Mouse (Mus musculus) liver, embryonic 14.5 days (tissue): ENCODE results near the gene Fzd7. TPM values are rescaled to one million over a fixed set of nuclear protein-coding genes. Genes with fewer than 3 reads are reported as not detected.

Experiments used
- ATAC-seq: fragments of 200-750 bp; cut with Nextera tagmentation; 2 replicates; pipeline ENCODE4 v1.8.0; 2017; ENCODE audit warnings: moderate number of reproducible peaks, mild to moderate bottlenecking, moderate library complexity; ENCODE audit not compliant: insufficient read depth
- DNase-seq, 3 experiments: peaks; one replicate each; pipeline ENCODE4 v3.0.0-alpha.2; 2012 to 2013; ENCODE audit warnings: low read depth in 3 of 3, low spot score in 3 of 3
- H3K27ac ChIP-seq: fragments of 300-500 bp; sonication (generic); 2 replicates; pipeline ENCODE4 v1.5.1; 2014; ENCODE audit warnings: moderate library complexity, mild to moderate bottlenecking, control low read depth, inconsistent platforms
- H3K27me3 ChIP-seq: fragments of 300-500 bp; sonication (generic); 2 replicates; pipeline ENCODE4 v1.6.1; 2014; ENCODE audit warnings: mild to moderate bottlenecking, low read length, moderate library complexity; ENCODE audit not compliant: control insufficient read depth, insufficient read depth
- H3K36me3 ChIP-seq: fragments of 300-500 bp; sonication (generic); replicated peaks from 2 replicates; pipeline ENCODE4 v1.6.1; 2014; ENCODE audit warnings: low read depth; ENCODE audit not compliant: control insufficient read depth, insufficient read depth
- H3K4me1 ChIP-seq, 2 experiments: fragments of 200-500 bp in 1 of 2; fragments of 300-500 bp in 1 of 2; sonication (generic) in 1 of 2; replicated peaks; 2 replicates each; pipeline ENCODE4 v1.6.1; 2012 to 2014; ENCODE audit warnings: antibody characterized with exemption in 1 of 2, inconsistent platforms in 1 of 2, low read length in 1 of 2; ENCODE audit not compliant: control insufficient read depth in 2 of 2, insufficient read depth in 2 of 2
- H3K4me2 ChIP-seq: fragments of 300-500 bp; sonication (generic); 2 replicates; pipeline ENCODE4 v1.6.1; 2014; ENCODE audit warnings: low read depth, mild to moderate bottlenecking, control low read depth, moderate library complexity
- H3K4me3 ChIP-seq, 2 experiments: fragments of 200-500 bp in 1 of 2; fragments of 300-500 bp in 1 of 2; sonication (generic) in 1 of 2; 2 replicates each; pipeline ENCODE4 v1.5.1; 2012 to 2014; ENCODE audit warnings: low read depth in 2 of 2, low read length in 2 of 2, mild to moderate bottlenecking in 2 of 2, control low read depth in 1 of 2, inconsistent platforms in 1 of 2, moderate library complexity in 1 of 2; ENCODE audit not compliant: insufficient read depth in 1 of 2
- H3K9ac ChIP-seq: fragments of 300-500 bp; sonication (generic); replicated peaks from 2 replicates; pipeline ENCODE4 v1.6.1; 2014; ENCODE audit warnings: mild to moderate bottlenecking, control low read depth, moderate library complexity
- H3K9me3 ChIP-seq: fragments of 300-500 bp; sonication (generic); 2 replicates; pipeline ENCODE4 v1.6.1; 2016; ENCODE audit warnings: low read length, mixed read lengths; ENCODE audit not compliant: control insufficient read depth
- CTCF ChIP-seq: IDR thresholded peaks from 2 replicates; pipeline ENCODE4 v1.5.1; 2016; ENCODE audit warnings: antibody characterized with exemption, low read depth, control low read depth
- EP300 ChIP-seq: IDR thresholded peaks from 2 replicates; pipeline ENCODE4 v1.6.1; 2016; ENCODE audit warnings: antibody characterized with exemption, low read depth
- WGBS: fragments of 180-500 bp; shearing (Covaris S2); extraction: QIAGEN DNeasy Blood & Tissue Kit; methylation state at CpG from one replicate; pipeline ENCODE4 v1.1.7; 2014; ENCODE audit not compliant: insufficient replicate concordance; 5-methylcytosine and 5-hydroxymethylcytosine counted together
- polyA plus RNA-seq, 2 experiments: library from polyadenylated mRNA; depleted of rRNA in 1 of 2; stranded (reverse) in 1 of 2; unstranded in 1 of 2; fragments of >200 nt; fragmentation: Nextera tagmentation in 1 of 2; extraction: Ambion mirVana in 1 of 2; gene quantifications; 2 replicates each; pipeline versions ENCODE4 v1.2.1 to v1.2.3; 2012 to 2014

Gene Fzd7
- polyA plus RNA-seq, 2 experiments, result 1.3 to 2.4 TPM

DNA sequence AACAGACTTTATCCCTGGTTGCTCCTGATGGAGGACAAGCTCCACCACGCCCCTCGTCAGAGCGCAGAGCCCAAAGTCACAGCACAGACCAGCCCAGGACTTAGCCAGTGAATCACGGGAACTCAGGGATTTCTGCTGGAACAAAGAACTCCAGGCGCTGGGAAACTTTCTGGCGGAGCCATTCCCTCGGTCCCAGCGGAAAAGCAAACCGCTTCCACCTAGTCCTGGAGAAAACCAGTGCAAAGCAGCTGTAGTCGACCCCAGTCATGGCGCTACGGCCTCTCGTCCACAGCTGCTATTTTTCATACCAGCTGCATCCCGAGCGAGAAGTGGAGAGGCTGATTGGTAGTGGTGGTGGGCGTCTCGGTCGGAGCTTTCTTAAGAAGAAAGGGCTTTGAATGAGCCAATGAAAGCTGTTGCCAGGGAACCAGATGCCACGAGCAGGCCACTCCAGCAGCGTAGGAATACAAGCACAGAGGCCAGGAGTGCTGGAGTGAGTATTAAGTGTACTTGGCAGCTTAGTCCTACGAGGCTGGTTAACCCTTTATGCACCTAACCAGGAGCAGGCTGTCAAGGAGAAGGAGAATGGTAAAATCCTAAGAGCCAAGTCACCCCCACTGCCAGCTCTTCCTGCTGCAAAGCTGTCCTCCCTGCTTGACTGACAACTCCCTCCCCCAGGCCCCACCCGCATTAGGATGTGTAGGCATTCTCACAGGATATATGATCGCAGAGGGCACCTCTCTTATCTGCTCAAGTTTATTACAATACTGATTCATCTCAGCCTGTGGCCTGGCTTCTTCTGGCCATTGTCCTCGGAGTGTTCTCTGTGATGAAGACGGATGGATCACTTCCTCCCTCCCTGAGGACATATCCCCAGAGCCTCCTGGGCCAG, 34.0 kb downstream of the Fzd7 start, which contains the start of gene Gm973:
Gm973 (plus strand) TSS at position 239 of the 892 bp plus-strand sequence.
- H3K4me1 ChIP-seq, result peaks cover 0 to 6% of the 10 kb centered on the region in 2 experiments; a peak in 1 of 4 replicates
- TF ChIP-seq CTCF (no peak), EP300 (no peak)
- no peak within 1 kb of the TSS for H3K9ac ChIP-seq
- no peaks in the 10 kb centered on the region for H3K27me3 ChIP-seq
- no peaks in the 10 kb centered on the region for H3K9me3 ChIP-seq
- DNase-seq (no peak), ATAC-seq (no peak)
- WGBS, result 13% methylated on average over 25 of the region's 25 CpGs
- H3K27ac ChIP-seq, result no peak within 1 kb of the TSS
- peak within 1 kb of the TSS in 1 of 2 experiments; percentile 14; a peak in 1 of 4 replicates for H3K4me3 ChIP-seq
- H3K4me2 ChIP-seq, result no peak within 1 kb of the TSS
- H3K36me3 ChIP-seq, result no peaks in the 10 kb centered on the region

DNA sequence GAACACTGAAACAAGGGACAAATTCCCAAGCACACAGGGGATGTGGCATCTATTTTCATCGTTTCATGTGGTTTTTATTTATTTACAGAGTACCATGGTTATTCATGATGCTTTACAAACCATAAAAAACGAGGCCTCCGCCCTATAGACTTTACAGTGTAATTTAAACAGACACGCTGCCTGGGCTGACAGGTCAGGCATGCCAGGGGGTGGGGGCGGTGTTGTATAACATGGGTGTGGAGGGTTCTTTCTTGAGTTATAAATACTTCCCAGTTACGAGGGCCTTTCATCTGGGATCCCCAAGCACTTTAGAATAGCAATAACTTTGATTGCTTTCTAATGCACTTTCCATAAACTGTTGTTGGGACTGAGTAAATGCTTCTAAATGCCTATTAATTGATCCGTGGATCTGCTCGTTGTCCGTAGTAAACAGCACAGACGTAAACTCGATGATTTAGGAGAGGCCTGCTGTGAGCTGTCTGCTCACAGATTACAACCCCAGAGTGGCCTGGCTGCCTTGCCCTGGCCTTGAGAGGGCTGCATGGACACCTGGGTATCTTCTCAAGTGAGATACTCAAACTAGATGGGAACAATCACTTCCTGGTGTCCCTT, 38.1 kb downstream of the Fzd7 start:
- H3K27ac ChIP-seq, result no peak overlapping the region
- no peak overlapping the region for H3K4me2 ChIP-seq
- 47% methylated on average over 11 of the region's 11 CpGs for WGBS
- no peaks in the 10 kb centered on the region for H3K27me3 ChIP-seq
- H3K36me3 ChIP-seq, result no peaks in the 10 kb centered on the region
- H3K4me1 ChIP-seq, result peaks cover 0 to 6% of the 10 kb centered on the region in 2 experiments; a peak in 1 of 4 replicates
- DNase-seq (no peak), ATAC-seq (no peak)
- no peak overlapping the region for H3K4me3 ChIP-seq
- H3K9me3 ChIP-seq, result no peaks in the 10 kb centered on the region
- no peak overlapping the region for H3K9ac ChIP-seq
- TF ChIP-seq EP300 (no peak), CTCF (no peak)

DNA sequence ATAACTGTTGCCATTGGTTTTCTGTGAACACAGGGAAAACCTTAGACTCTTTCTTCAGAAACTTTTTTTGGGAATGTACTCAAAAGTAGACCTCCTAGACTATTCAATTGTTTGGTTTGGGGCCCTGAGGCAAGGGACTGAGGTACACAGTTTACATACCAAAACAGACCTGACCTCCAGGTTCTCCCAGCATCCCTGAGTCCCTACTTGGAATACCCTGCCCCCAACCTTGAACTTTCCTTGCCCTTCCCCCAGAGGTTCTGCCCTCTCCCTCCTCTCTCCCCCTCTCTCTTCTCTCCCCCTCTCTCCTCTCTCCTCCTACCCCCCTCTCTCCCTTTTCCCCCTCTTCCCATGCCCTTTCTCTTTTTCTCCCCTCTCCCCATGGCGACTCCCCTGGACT, 40.2 kb downstream of the Fzd7 start:
- Histone ChIP-seq H3K4me3 (no peak overlapping the region), H3K4me2 (no peak overlapping the region), H3K9ac (no peak overlapping the region), H3K27ac (no peak overlapping the region), H3K27me3 (no peaks in the 10 kb centered on the region), H3K36me3 (no peaks in the 10 kb centered on the region), H3K9me3 (no peaks in the 10 kb centered on the region), H3K4me1 (no peaks in the 10 kb centered on the region)
- ATAC-seq, result no peak
- TF ChIP-seq CTCF (no peak), EP300 (no peak)
- 50% methylated on average over 1 of the region's 1 CpGs for WGBS
- DNase-seq, result no peak

DNA sequence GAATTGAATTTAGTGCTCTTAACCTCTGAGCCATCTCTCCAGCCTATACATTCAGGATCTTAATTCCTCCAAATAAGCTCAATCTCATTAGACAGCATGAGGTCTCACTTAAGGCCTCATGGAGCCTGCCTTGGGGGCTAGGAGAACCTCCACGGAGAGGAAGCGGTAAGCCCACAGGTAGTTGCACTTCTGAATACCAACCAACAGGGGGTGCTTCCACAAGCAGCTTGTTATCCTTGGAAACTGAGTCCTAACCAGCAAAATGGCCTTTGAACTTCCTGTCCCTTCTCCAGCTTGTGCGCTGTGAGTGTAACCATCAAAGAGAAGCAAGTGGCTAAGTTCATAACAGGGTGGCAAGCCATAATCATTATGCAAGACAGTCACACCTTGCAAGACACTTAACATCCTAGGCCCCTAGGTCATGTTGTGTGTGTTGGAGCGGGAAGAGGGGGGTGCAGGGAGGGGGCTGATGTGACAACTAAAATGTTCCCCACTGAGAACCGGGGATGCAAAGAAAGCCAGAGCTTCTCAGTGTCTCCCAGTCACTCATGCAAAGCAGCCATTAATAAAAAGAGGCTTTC, 41.2 kb downstream of the Fzd7 start:
- no peak for TF ChIP-seq EP300
- peak; percentile 47 for TF ChIP-seq CTCF
- DNase-seq, result no peak
- Histone ChIP-seq H3K27me3 (no peaks in the 10 kb centered on the region), H3K4me1 (no peaks in the 10 kb centered on the region), H3K27ac (no peak overlapping the region), H3K9ac (no peak overlapping the region), H3K4me3 (no peak overlapping the region), H3K4me2 (no peak overlapping the region), H3K36me3 (no peaks in the 10 kb centered on the region), H3K9me3 (no peaks in the 10 kb centered on the region)
- no peak for ATAC-seq
- WGBS, result 66% methylated on average over 5 of the region's 5 CpGs

DNA sequence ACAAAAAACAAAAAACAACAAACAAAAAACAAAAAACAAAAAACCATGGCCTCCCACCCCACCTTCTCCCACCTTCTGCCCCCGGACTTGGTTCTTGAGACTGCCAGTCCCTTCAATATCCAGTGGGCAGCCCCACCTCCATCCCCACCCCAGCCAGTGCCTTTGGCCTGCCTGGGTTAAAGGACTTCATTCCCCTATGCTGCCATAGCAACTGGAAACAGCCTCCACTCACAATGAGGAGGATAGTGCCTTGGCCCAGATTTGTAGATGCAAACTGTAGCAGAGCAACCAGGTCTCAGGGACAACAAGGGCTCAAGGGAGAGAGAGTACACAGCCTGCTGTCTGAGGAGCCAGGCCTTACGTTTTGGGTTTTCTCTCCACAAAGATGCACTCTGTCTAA, 41.8 kb downstream of the Fzd7 start:
- H3K4me1 ChIP-seq, result no peaks in the 10 kb centered on the region
- no peaks in the 10 kb centered on the region for H3K36me3 ChIP-seq
- H3K9me3 ChIP-seq, result no peaks in the 10 kb centered on the region
- TF ChIP-seq CTCF (no peak), EP300 (no peak)
- H3K27me3 ChIP-seq, result no peaks in the 10 kb centered on the region
- no peak overlapping the region for H3K9ac ChIP-seq
- H3K4me3 ChIP-seq, result no peak overlapping the region
- DNase-seq (no peak), ATAC-seq (no peak)
- H3K4me2 ChIP-seq, result no peak overlapping the region
- WGBS, result 61% methylated on average over 2 of the region's 2 CpGs
- no peak overlapping the region for H3K27ac ChIP-seq
